Mouse (Mus musculus) midbrain, embryonic 11.5 days (tissue): ENCODE results near the gene Fus. TPM values are rescaled to one million over a fixed set of nuclear protein-coding genes. Genes with fewer than 3 reads are reported as not detected.

Experiments used
- ATAC-seq: fragments of 200-750 bp; cut with Nextera tagmentation; 2 replicates; pipeline ENCODE4 v1.8.0; 2017; ENCODE audit warnings: moderate TSS enrichment, moderate library complexity; ENCODE audit not compliant: low FRiP score
- DNase-seq: peaks from one replicate; pipeline ENCODE4 v3.0.0; 2015; ENCODE audit warnings: low spot score; ENCODE audit errors: missing footprints
- H3K27ac ChIP-seq: fragments of 300-500 bp; sonication (generic); 2 replicates; pipeline ENCODE4 v1.5.1; 2014; ENCODE audit warnings: low read depth, low read length
- H3K27me3 ChIP-seq: fragments of 300-500 bp; sonication (generic); 2 replicates; pipeline ENCODE4 v1.6.1; 2014; ENCODE audit warnings: mild to moderate bottlenecking, low read length, moderate library complexity, mixed read lengths; ENCODE audit not compliant: control insufficient read depth, insufficient read depth
- H3K36me3 ChIP-seq: fragments of 300-500 bp; sonication (generic); 2 replicates; pipeline ENCODE4 v1.6.1; 2014; ENCODE audit warnings: mild to moderate bottlenecking, low read length, moderate library complexity, mixed read lengths; ENCODE audit not compliant: control insufficient read depth, insufficient read depth
- H3K4me1 ChIP-seq: fragments of 300-500 bp; sonication (generic); 2 replicates; pipeline ENCODE4 v1.6.1; 2014; ENCODE audit warnings: low read length; ENCODE audit not compliant: control insufficient read depth, insufficient read depth
- H3K4me2 ChIP-seq: fragments of 300-500 bp; sonication (generic); 2 replicates; pipeline ENCODE4 v1.6.1; 2014; ENCODE audit warnings: mild to moderate bottlenecking, moderate library complexity
- H3K4me3 ChIP-seq: fragments of 300-500 bp; sonication (generic); 2 replicates; pipeline ENCODE4 v1.5.1; 2014; ENCODE audit warnings: low read depth, low read length
- H3K9ac ChIP-seq: fragments of 300-500 bp; sonication (generic); 2 replicates; pipeline ENCODE4 v1.6.1; 2014; ENCODE audit warnings: low read length
- H3K9me3 ChIP-seq: fragments of 300-500 bp; sonication (generic); 2 replicates; pipeline ENCODE4 v1.6.1; 2016; ENCODE audit warnings: low read length; ENCODE audit not compliant: control insufficient read depth
- WGBS: fragments of 180-500 bp; shearing (Covaris S2); extraction: QIAGEN DNeasy Blood & Tissue Kit; methylation state at CpG from one replicate; pipeline ENCODE4 v1.1.7; 2014; 5-methylcytosine and 5-hydroxymethylcytosine counted together
- polyA plus RNA-seq: library from polyadenylated mRNA; unstranded; fragments of >200 nt; fragmentation: Nextera tagmentation; extraction: Ambion mirVana; gene quantifications from 2 replicates; pipeline ENCODE4 v1.2.1, GENCODE M21; 2014

Gene Fus
- polyA plus RNA-seq, 1 experiment from 2014 or later = 51.6 TPM

GRCm38 (mm10) chr7:127966371-127966918 lies 812 bp upstream of the Fus start:
- ATAC-seq (0 out of 2 replicates have a peak, but pooled peaks have one; percentile 3), DNase-seq (no peak)
- Histone ChIP-seq H3K36me3 (peaks cover 12% of the 10 kb centered on the region; the same call in 1 of the 2 replicates), H3K9me3 (no peaks in the 10 kb centered on the region), H3K27ac (peak overlapping the region; percentile 95), H3K27me3 (no peaks in the 10 kb centered on the region), H3K4me1 (peaks cover 11% of the 10 kb centered on the region), H3K9ac (peak overlapping the region; percentile 100), H3K4me3 (peak overlapping the region; percentile 98), H3K4me2 (peak overlapping the region; percentile 67)
- 17% methylated on average over 10 of the region's 10 CpGs for WGBS

GRCm38 (mm10) chr7:127967922-127968828 lies 918 bp downstream of the Fus start:
- WGBS = 1% methylated on average over 37 of the region's 42 CpGs
- no peaks in the 10 kb centered on the region for H3K27me3 ChIP-seq
- H3K4me2 ChIP-seq = peak overlapping the region; percentile 94
- peaks cover 22% of the 10 kb centered on the region; the same call in 1 of the 2 replicates for H3K36me3 ChIP-seq
- H3K27ac ChIP-seq = peak overlapping the region; percentile 95
- DNase-seq = peak; percentile 96
- peak; percentile 65 for ATAC-seq
- peak overlapping the region; percentile 98 for H3K4me3 ChIP-seq
- H3K9ac ChIP-seq = peak overlapping the region; percentile 100
- no peaks in the 10 kb centered on the region for H3K9me3 ChIP-seq
- peaks cover 11% of the 10 kb centered on the region for H3K4me1 ChIP-seq

- Histone ChIP-seq H3K4me1 (peaks cover under 1% of the 10 kb centered on the region), H3K27me3 (no peaks in the 10 kb centered on the region), H3K27ac (no peak overlapping the region), H3K4me2 (no peak overlapping the region), H3K9ac (no peak overlapping the region), H3K9me3 (no peaks in the 10 kb centered on the region), H3K4me3 (no peak overlapping the region), H3K36me3 (peaks cover 53% of the 10 kb centered on the region)
- WGBS = 90% methylated on average over 2 of the region's 2 CpGs
- ATAC-seq = no peak
- DNase-seq = peak; percentile 81
Observed at GRCm38 (mm10) chr7:127974413-127974930, 7.2 kb downstream of the Fus start.

- Histone ChIP-seq H3K36me3 (peaks cover 42% of the 10 kb centered on the region), H3K27me3 (no peaks in the 10 kb centered on the region), H3K9me3 (no peaks in the 10 kb centered on the region), H3K4me3 (no peak overlapping the region), H3K4me1 (no peaks in the 10 kb centered on the region), H3K4me2 (no peak overlapping the region), H3K9ac (no peak overlapping the region), H3K27ac (no peak overlapping the region)
- DNase-seq = peak; percentile 79
- no peak for ATAC-seq
- 99% methylated on average over 2 of the region's 2 CpGs for WGBS
Observed at GRCm38 (mm10) chr7:127978856-127979255, 11.6 kb downstream of the Fus start.

GRCm38 (mm10) chr7:127980606-127981005 lies 13.3 kb downstream of the Fus start:
- Histone ChIP-seq H3K36me3 (peaks cover 40% of the 10 kb centered on the region), H3K4me1 (no peaks in the 10 kb centered on the region), H3K9me3 (no peaks in the 10 kb centered on the region), H3K27ac (no peak overlapping the region), H3K27me3 (no peaks in the 10 kb centered on the region), H3K4me2 (no peak overlapping the region), H3K4me3 (no peak overlapping the region), H3K9ac (no peak overlapping the region)
- ATAC-seq (no peak), DNase-seq (peak; percentile 84)
- 95% methylated on average over 3 of the region's 3 CpGs for WGBS

- Histone ChIP-seq H3K27ac (no peak overlapping the region), H3K9ac (no peak overlapping the region), H3K36me3 (peaks cover 17% of the 10 kb centered on the region; the same call in 1 of the 2 replicates), H3K4me3 (no peak overlapping the region), H3K9me3 (no peaks in the 10 kb centered on the region), H3K4me1 (no peaks in the 10 kb centered on the region), H3K4me2 (no peak overlapping the region), H3K27me3 (no peaks in the 10 kb centered on the region)
- no peak for DNase-seq
- no peak for ATAC-seq
- WGBS = 89% methylated on average over 1 of the region's 1 CpGs
Observed at GRCm38 (mm10) chr7:127988904-127989303, 21.6 kb downstream of the Fus start.

GRCm38 (mm10) chr7:127991643-127992487 lies 24.6 kb downstream of the Fus start:
- Histone ChIP-seq H3K4me1 (no peaks in the 10 kb centered on the region), H3K4me2 (no peak overlapping the region), H3K4me3 (no peak overlapping the region), H3K27me3 (no peaks in the 10 kb centered on the region), H3K9me3 (no peaks in the 10 kb centered on the region), H3K36me3 (peaks cover 6% of the 10 kb centered on the region; the same call in 1 of the 2 replicates), H3K9ac (no peak overlapping the region), H3K27ac (no peak overlapping the region)
- WGBS = 48% methylated on average over 6 of the region's 6 CpGs
- DNase-seq (peak; percentile 97), ATAC-seq (peak; percentile 31)

GRCm38 (mm10) chr7:127992488-127993340 lies 25.5 kb downstream of the Fus start:
- H3K4me3 ChIP-seq = no peak overlapping the region
- 48% methylated on average over 5 of the region's 5 CpGs for WGBS
- no peak overlapping the region for H3K27ac ChIP-seq
- no peak for ATAC-seq
- no peak for DNase-seq
- H3K9ac ChIP-seq = no peak overlapping the region
- no peaks in the 10 kb centered on the region for H3K4me1 ChIP-seq
- no peaks in the 10 kb centered on the region for H3K36me3 ChIP-seq
- H3K4me2 ChIP-seq = no peak overlapping the region
- no peaks in the 10 kb centered on the region for H3K9me3 ChIP-seq
- no peaks in the 10 kb centered on the region for H3K27me3 ChIP-seq
